Mouse (Mus musculus): ENCODE results near the gene Exoc4.

The Exoc4 gene

GRCm38 (mm10) chr6:33248894-33249758 is at the start of gene Exoc4:
Exoc4 (plus strand) TSS chr6:33249085.
- DNase-seq (ENCODE audit: low spot score in 2 of 2) = peak; percentile 88 to 92

- DNase-seq (ENCODE audit: low spot score in 2 of 2) = no peak
Observed at GRCm38 (mm10) chr6:33218780-33219179, 30.1 kb upstream of the Exoc4 start.

GRCm38 (mm10) chr6:33226700-33227099 is 22.2 kb upstream of the Exoc4 start:
- no peak for DNase-seq (ENCODE audit: low spot score in 2 of 2)

- no peak for DNase-seq (ENCODE audit: low spot score in 2 of 2)
Observed at GRCm38 (mm10) chr6:33227371-33227770, 21.5 kb upstream of the Exoc4 start.

GRCm38 (mm10) chr6:33241250-33241649 is 7.6 kb upstream of the Exoc4 start:
- no peak for DNase-seq (ENCODE audit: low spot score in 2 of 2)

- DNase-seq (ENCODE audit: low spot score in 2 of 2) = no peak
Observed at GRCm38 (mm10) chr6:33244546-33244945, 4.3 kb upstream of the Exoc4 start.

- no peak for DNase-seq (ENCODE audit: low spot score in 2 of 2)
Observed at GRCm38 (mm10) chr6:33247146-33247545, 1.7 kb upstream of the Exoc4 start.

GRCm38 (mm10) chr6:33247576-33248355 is 1.1 kb upstream of the Exoc4 start:
- no peak for DNase-seq (ENCODE audit: low spot score in 2 of 2)

- no peak for DNase-seq (ENCODE audit: low spot score in 2 of 2)
Observed at GRCm38 (mm10) chr6:33256638-33257037, 7.8 kb downstream of the Exoc4 start.

- no peak for DNase-seq (ENCODE audit: low spot score in 2 of 2)
Observed at GRCm38 (mm10) chr6:33257076-33257789, 8.3 kb downstream of the Exoc4 start.

- no peak for DNase-seq (ENCODE audit: low spot score in 2 of 2)
Observed at GRCm38 (mm10) chr6:33259926-33260325, 11.0 kb downstream of the Exoc4 start.

- DNase-seq (ENCODE audit: low spot score in 2 of 2) = no peak
Observed at GRCm38 (mm10) chr6:33261606-33262005, 12.7 kb downstream of the Exoc4 start.

GRCm38 (mm10) chr6:33263950-33264349 is 15.1 kb downstream of the Exoc4 start:
- no peak for DNase-seq (ENCODE audit: low spot score in 2 of 2)

GRCm38 (mm10) chr6:33264388-33264787 is 15.5 kb downstream of the Exoc4 start:
- no peak for DNase-seq (ENCODE audit: low spot score in 2 of 2)

- no peak for DNase-seq (ENCODE audit: low spot score in 2 of 2)
Observed at GRCm38 (mm10) chr6:33267571-33267970, 18.7 kb downstream of the Exoc4 start.

GRCm38 (mm10) chr6:33283523-33283922 is 34.6 kb downstream of the Exoc4 start:
- no peak for DNase-seq (ENCODE audit: low spot score in 2 of 2)

- no peak for DNase-seq (ENCODE audit: low spot score in 2 of 2)
Observed at GRCm38 (mm10) chr6:33283936-33284335, 35.1 kb downstream of the Exoc4 start.

GRCm38 (mm10) chr6:33286376-33286775 is 37.5 kb downstream of the Exoc4 start:
- DNase-seq (ENCODE audit: low spot score in 2 of 2) = no peak

- DNase-seq (ENCODE audit: low spot score in 2 of 2) = no peak
Observed at GRCm38 (mm10) chr6:33294626-33295025, 45.7 kb downstream of the Exoc4 start.

- no peak for DNase-seq (ENCODE audit: low spot score in 2 of 2)
Observed at GRCm38 (mm10) chr6:33297566-33297965, 48.7 kb downstream of the Exoc4 start.

GRCm38 (mm10) chr6:33298768-33299167 is 49.9 kb downstream of the Exoc4 start:
- no peak for DNase-seq (ENCODE audit: low spot score in 2 of 2)

- DNase-seq (ENCODE audit: low spot score in 2 of 2) = no peak
Observed at GRCm38 (mm10) chr6:33305996-33306395, 57.1 kb downstream of the Exoc4 start.

Data from urinary bladder, postnatal 4 days (tissue).